Mouse (Mus musculus) lung, postnatal 0 days (tissue): ENCODE data around the gene Tprg. TPM values are rescaled to one million over a fixed set of nuclear protein-coding genes. Genes with fewer than 3 reads are reported as not detected.

Experiments used
- ATAC-seq: fragments of 200-750 bp; cut with Nextera tagmentation; 2 replicates; pipeline ENCODE4 v1.8.0; 2017; ENCODE audit warnings: moderate library complexity
- DNase-seq: peaks from one replicate; pipeline ENCODE4 v3.0.0-alpha.2; 2016; ENCODE audit warnings: low spot score
- H3K27ac ChIP-seq: fragments of 300-500 bp; sonication (generic); 2 replicates; pipeline ENCODE4 v1.5.1; 2014; ENCODE audit warnings: antibody characterized with exemption, mild to moderate bottlenecking, low read length, mixed read lengths
- H3K27me3 ChIP-seq: fragments of 300-500 bp; sonication (generic); replicated peaks from 2 replicates; pipeline ENCODE4 v1.6.1; 2014; ENCODE audit warnings: low read length, mixed read lengths; ENCODE audit not compliant: insufficient read depth
- H3K36me3 ChIP-seq: fragments of 300-500 bp; sonication (generic); 2 replicates; pipeline ENCODE4 v1.6.1; 2014; ENCODE audit warnings: low read length, mixed read lengths; ENCODE audit not compliant: insufficient read depth
- H3K4me1 ChIP-seq: fragments of 300-500 bp; sonication (generic); 2 replicates; pipeline ENCODE4 v1.6.1; 2014; ENCODE audit warnings: antibody characterized with exemption, low read depth, low read length, mixed read lengths; ENCODE audit not compliant: insufficient read depth
- H3K4me2 ChIP-seq: fragments of 300-500 bp; sonication (generic); replicated peaks from 2 replicates; pipeline ENCODE4 v1.6.1; 2014; ENCODE audit warnings: low read depth, mild to moderate bottlenecking, low read length, moderate library complexity, mixed read lengths
- H3K4me3 ChIP-seq: fragments of 300-500 bp; sonication (generic); 2 replicates; pipeline ENCODE4 v1.5.1; 2014; ENCODE audit warnings: low read depth, low read length
- H3K9ac ChIP-seq: fragments of 300-500 bp; sonication (generic); replicated peaks from 2 replicates; pipeline ENCODE4 v1.6.1; 2014; ENCODE audit warnings: low read depth, mild to moderate bottlenecking
- H3K9me3 ChIP-seq: fragments of 300-500 bp; sonication (generic); 2 replicates; pipeline ENCODE4 v1.6.1; 2016; ENCODE audit warnings: low read length, mixed read lengths
- CTCF ChIP-seq: IDR thresholded peaks from 2 replicates; pipeline ENCODE4 v1.5.1; 2016; ENCODE audit warnings: antibody characterized with exemption, mild to moderate bottlenecking
- EP300 ChIP-seq: IDR thresholded peaks from 2 replicates; pipeline ENCODE4 v1.6.1; 2016; ENCODE audit warnings: antibody characterized with exemption, mild to moderate bottlenecking, control low read depth
- WGBS: fragments of 180-500 bp; shearing (Covaris S2); extraction: QIAGEN DNeasy Blood & Tissue Kit; methylation state at CpG from one replicate; pipeline ENCODE4 v1.1.7; 2014; 5-methylcytosine and 5-hydroxymethylcytosine counted together
- polyA plus RNA-seq: library from polyadenylated mRNA; unstranded; fragments of >200 nt; fragmentation: Nextera tagmentation; extraction: Ambion mirVana; gene quantifications from 2 replicates; pipeline ENCODE4 v1.2.1, GENCODE M21; 2015

Tprg gene
- 0.21 and 0.25 TPM in 2 replicates for polyA plus RNA-seq

- TF ChIP-seq EP300: no peak
- TF ChIP-seq CTCF: no peak
- H3K4me3 ChIP-seq: no peak within 1 kb of the TSS
- H3K36me3 ChIP-seq: no peaks in the 10 kb centered on the region
- H3K4me1 ChIP-seq: no peaks in the 10 kb centered on the region
- ATAC-seq (no peak), DNase-seq (no peak)
- H3K27ac ChIP-seq: no peak within 1 kb of the TSS
- H3K4me2 ChIP-seq: no peak within 1 kb of the TSS
- WGBS: 89% methylated on average over 5 of the region's 5 CpGs
- no peaks in the 10 kb centered on the region for H3K9me3 ChIP-seq
- H3K27me3 ChIP-seq: no peaks in the 10 kb centered on the region
- no peak within 1 kb of the TSS for H3K9ac ChIP-seq
Observed at GRCm38 (mm10) chr16:25286517-25286916, at the start of gene Tprg. TSS of gene Tprg (plus strand) at chr16:25286817.

- Histone ChIP-seq H3K4me1 (no peaks in the 10 kb centered on the region), H3K4me3 (no peak overlapping the region), H3K9ac (no peak overlapping the region), H3K9me3 (no peaks in the 10 kb centered on the region), H3K27ac (no peak overlapping the region), H3K27me3 (no peaks in the 10 kb centered on the region), H3K4me2 (no peak overlapping the region), H3K36me3 (no peaks in the 10 kb centered on the region)
- DNase-seq (peak; percentile 76), ATAC-seq (peak; percentile 47)
- no peak for TF ChIP-seq CTCF
- peak; percentile 37; the same call in 1 of the 2 replicates for TF ChIP-seq EP300
- WGBS: 44% methylated on average over 11 of the region's 11 CpGs
Observed at GRCm38 (mm10) chr16:25238274-25239050, 48.2 kb upstream of the Tprg start.

- no peak for TF ChIP-seq CTCF
- TF ChIP-seq EP300: no peak
- no peaks in the 10 kb centered on the region for H3K27me3 ChIP-seq
- no peak overlapping the region for H3K4me3 ChIP-seq
- H3K4me1 ChIP-seq: no peaks in the 10 kb centered on the region; the same call in 1 of the 2 replicates
- H3K36me3 ChIP-seq: no peaks in the 10 kb centered on the region
- DNase-seq (peak; percentile 42), ATAC-seq (peak; percentile 38; the same call in 1 of the 2 replicates)
- H3K27ac ChIP-seq: no peak overlapping the region
- WGBS: 35% methylated on average over 6 of the region's 6 CpGs
- H3K9me3 ChIP-seq: no peaks in the 10 kb centered on the region
- no peak overlapping the region for H3K9ac ChIP-seq
- H3K4me2 ChIP-seq: no peak overlapping the region
Observed at GRCm38 (mm10) chr16:25248889-25249288, 37.7 kb upstream of the Tprg start.

GRCm38 (mm10) chr16:25250129-25250749 lies 36.4 kb upstream of the Tprg start:
- Histone ChIP-seq H3K36me3 (no peaks in the 10 kb centered on the region), H3K9me3 (no peaks in the 10 kb centered on the region), H3K27me3 (no peaks in the 10 kb centered on the region), H3K4me3 (no peak overlapping the region), H3K27ac (no peak overlapping the region), H3K9ac (no peak overlapping the region), H3K4me2 (no peak overlapping the region), H3K4me1 (no peaks in the 10 kb centered on the region; the same call in 1 of the 2 replicates)
- 84% methylated on average over 6 of the region's 6 CpGs for WGBS
- TF ChIP-seq CTCF: no peak
- no peak for TF ChIP-seq EP300
- DNase-seq (no peak), ATAC-seq (no peak)

GRCm38 (mm10) chr16:25251080-25251479 lies 35.5 kb upstream of the Tprg start:
- no peak overlapping the region for H3K9ac ChIP-seq
- no peak for DNase-seq
- H3K4me1 ChIP-seq: no peaks in the 10 kb centered on the region; the same call in 1 of the 2 replicates
- no peak overlapping the region for H3K4me3 ChIP-seq
- TF ChIP-seq CTCF (no peak), EP300 (no peak)
- H3K4me2 ChIP-seq: no peak overlapping the region
- 71% methylated on average over 9 of the region's 9 CpGs for WGBS
- no peaks in the 10 kb centered on the region for H3K36me3 ChIP-seq
- no peak for ATAC-seq
- H3K27ac ChIP-seq: no peak overlapping the region
- no peaks in the 10 kb centered on the region for H3K27me3 ChIP-seq
- no peaks in the 10 kb centered on the region for H3K9me3 ChIP-seq

- ATAC-seq (no peak), DNase-seq (peak; percentile 8)
- WGBS: 72% methylated on average over 6 of the region's 6 CpGs
- Histone ChIP-seq H3K9ac (no peak overlapping the region), H3K4me1 (no peaks in the 10 kb centered on the region), H3K27ac (no peak overlapping the region), H3K27me3 (no peaks in the 10 kb centered on the region), H3K4me2 (0 out of 2 replicates have a peak overlapping the region, but pooled peaks have one; percentile 8), H3K36me3 (no peaks in the 10 kb centered on the region), H3K4me3 (no peak overlapping the region), H3K9me3 (no peaks in the 10 kb centered on the region)
- TF ChIP-seq CTCF: no peak
- no peak for TF ChIP-seq EP300
Observed at GRCm38 (mm10) chr16:25254646-25255045, 32.0 kb upstream of the Tprg start.
